Mouse (Mus musculus) intestine, embryonic 15.5 days (tissue): Measurements from ENCODE around the gene Hmcn2. TPM values are rescaled to one million over a fixed set of nuclear protein-coding genes. Genes with fewer than 3 reads are reported as not detected.

Experiments used
- ATAC-seq: fragments of 200-750 bp; cut with Nextera tagmentation; 2 replicates; pipeline ENCODE4 v1.8.0; 2017; ENCODE audit warnings: moderate TSS enrichment, moderate library complexity
- H3K27ac ChIP-seq: fragments of 300-500 bp; sonication (generic); 2 replicates; pipeline ENCODE4 v1.5.1; 2015; ENCODE audit warnings: mild to moderate bottlenecking, inconsistent platforms
- H3K27me3 ChIP-seq: fragments of 300-500 bp; sonication (generic); replicated peaks from 2 replicates; pipeline ENCODE4 v1.6.1; 2015; ENCODE audit warnings: inconsistent platforms
- H3K36me3 ChIP-seq: fragments of 300-500 bp; sonication (generic); 2 replicates; pipeline ENCODE4 v1.6.1; 2015; ENCODE audit warnings: inconsistent platforms
- H3K4me1 ChIP-seq: fragments of 300-500 bp; sonication (generic); replicated peaks from 2 replicates; pipeline ENCODE4 v1.6.1; 2015; ENCODE audit warnings: inconsistent platforms
- H3K4me2 ChIP-seq: fragments of 300-500 bp; sonication (generic); replicated peaks from 2 replicates; pipeline ENCODE4 v1.6.1; 2015; ENCODE audit warnings: mild to moderate bottlenecking, inconsistent platforms
- H3K4me3 ChIP-seq: fragments of 300-500 bp; sonication (generic); replicated peaks from 2 replicates; pipeline ENCODE4 v1.5.1; 2015; ENCODE audit warnings: inconsistent platforms
- H3K9ac ChIP-seq: fragments of 300-500 bp; sonication (generic); 2 replicates; pipeline ENCODE4 v1.6.1; 2015; ENCODE audit warnings: inconsistent platforms
- H3K9me3 ChIP-seq: fragments of 300-500 bp; sonication (generic); 2 replicates; pipeline ENCODE4 v1.6.1; 2016; ENCODE audit warnings: inconsistent platforms
- WGBS: fragments of 180-500 bp; shearing (Covaris S2); methylation state at CpG from one replicate; pipeline ENCODE4 v1.1.7; 2015; 5-methylcytosine and 5-hydroxymethylcytosine counted together
- polyA plus RNA-seq: library from polyadenylated mRNA; unstranded; fragments of >200 nt; fragmentation: Nextera tagmentation; extraction: Ambion mirVana; gene quantifications from 2 replicates; pipeline ENCODE4 v1.2.1, GENCODE M21; 2015

The Hmcn2 gene
- polyA plus RNA-seq, 1 experiment from 2014 or later, result 3.3 TPM

DNA sequence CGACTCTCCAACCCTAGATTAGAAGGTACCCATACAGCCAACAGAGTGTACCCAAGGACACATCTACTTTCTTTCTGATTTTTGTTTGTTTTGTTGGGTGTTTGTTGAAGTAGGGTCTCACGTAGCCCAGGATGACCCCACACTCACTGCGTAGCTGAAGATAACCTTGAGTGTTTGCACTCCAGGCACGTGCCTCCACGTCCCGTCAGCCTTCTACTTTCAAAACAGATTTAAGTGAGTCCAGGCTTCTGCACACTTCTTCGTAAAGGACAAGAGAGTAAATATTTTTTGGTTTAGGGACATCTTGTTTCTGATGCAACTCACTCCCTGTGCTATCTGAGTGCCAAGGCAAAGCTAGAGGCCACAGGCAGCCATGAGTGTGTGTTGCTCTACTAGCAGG, 149.0 kb downstream of the Hmcn2 start:
- H3K4me2 ChIP-seq, result no peak overlapping the region

DNA sequence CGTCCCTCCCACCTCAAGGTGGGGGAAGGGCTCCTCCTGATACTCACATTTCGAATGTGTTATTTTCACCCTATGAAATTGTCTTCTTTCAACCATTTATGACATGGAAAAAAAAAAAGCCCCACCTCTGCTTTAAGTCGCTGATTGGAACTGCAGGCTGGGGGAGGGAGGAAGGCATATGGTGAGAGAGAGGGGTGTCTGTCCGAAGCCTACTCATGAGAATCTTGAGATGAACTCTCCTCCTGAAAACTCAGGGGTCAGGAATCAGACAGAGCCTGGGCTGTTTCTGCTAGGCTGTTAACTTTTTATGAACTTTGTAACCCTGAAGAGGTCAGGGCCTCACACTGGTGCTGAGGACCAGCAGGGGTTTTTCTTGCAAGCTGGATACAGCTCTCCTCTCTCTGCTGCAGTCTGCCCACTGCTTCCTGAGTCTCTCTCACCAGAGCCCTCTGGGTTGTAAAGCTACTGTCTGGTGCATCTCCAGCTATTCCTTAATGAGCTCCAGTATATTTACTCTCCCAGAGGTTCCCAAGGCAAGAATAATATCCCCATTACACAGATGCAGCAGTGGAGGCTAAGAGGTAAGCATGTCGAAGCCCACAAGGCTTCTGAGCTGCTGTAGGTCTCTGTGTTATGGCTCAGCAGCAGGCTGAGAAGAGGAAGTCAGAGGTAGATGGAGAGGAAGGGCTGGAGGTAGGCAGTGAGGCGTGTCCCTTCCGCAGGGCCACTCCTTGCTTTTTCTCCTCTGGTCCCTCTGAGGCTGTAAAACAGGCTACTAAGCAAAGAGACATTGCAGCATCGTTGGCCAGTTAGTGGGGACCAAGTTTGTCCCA, 149.7 kb downstream of the Hmcn2 start:
- H3K9ac ChIP-seq, result no peak overlapping the region
- WGBS, result 31% methylated on average over 8 of the region's 8 CpGs
- peaks cover 24% of the 10 kb centered on the region for H3K4me1 ChIP-seq
- H3K27ac ChIP-seq, result peak overlapping the region; percentile 36; the same call in 1 of the 2 replicates
- H3K27me3 ChIP-seq, result no peaks in the 10 kb centered on the region
- no peak overlapping the region for H3K4me3 ChIP-seq
- H3K36me3 ChIP-seq, result no peaks in the 10 kb centered on the region
- peak; percentile 44 for ATAC-seq
- H3K4me2 ChIP-seq, result no peak overlapping the region
- no peaks in the 10 kb centered on the region for H3K9me3 ChIP-seq

More for the DNA sequence above, 149.0 kb downstream of the Hmcn2 start:
- no peak overlapping the region for H3K4me3 ChIP-seq
- H3K36me3 ChIP-seq, result no peaks in the 10 kb centered on the region
- H3K27ac ChIP-seq, result peak overlapping the region; percentile 36; the same call in 1 of the 2 replicates
- H3K4me1 ChIP-seq, result peaks cover 30% of the 10 kb centered on the region
- 73% methylated on average over 7 of the region's 7 CpGs for WGBS
- no peaks in the 10 kb centered on the region for H3K9me3 ChIP-seq
- no peaks in the 10 kb centered on the region for H3K27me3 ChIP-seq
- no peak overlapping the region for H3K9ac ChIP-seq
- ATAC-seq, result no peak

DNA sequence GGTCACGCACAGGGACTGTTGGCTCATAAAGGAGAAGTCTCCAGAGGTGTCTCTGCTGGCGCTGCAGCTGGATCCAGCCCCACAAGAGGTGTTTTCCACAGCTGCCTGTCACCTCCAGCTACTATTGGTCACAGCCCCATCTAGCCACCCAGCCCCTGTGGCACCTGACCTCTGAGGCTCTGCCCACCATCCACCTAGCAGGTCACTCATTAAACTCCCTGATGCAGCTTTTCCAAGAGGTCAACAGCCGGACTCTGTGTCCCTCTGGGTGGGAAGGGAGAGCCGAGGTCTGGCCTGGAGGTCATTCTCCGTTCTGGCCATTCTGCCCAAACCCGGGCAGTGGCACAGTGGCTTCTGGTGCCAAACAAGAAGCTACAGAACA, 150.3 kb downstream of the Hmcn2 start:
- no peak overlapping the region for H3K4me3 ChIP-seq
- 66% methylated on average over 6 of the region's 6 CpGs for WGBS
- no peak overlapping the region for H3K27ac ChIP-seq
- no peak overlapping the region for H3K9ac ChIP-seq
- no peak overlapping the region for H3K4me2 ChIP-seq
- no peaks in the 10 kb centered on the region for H3K9me3 ChIP-seq
- ATAC-seq, result no peak
- no peaks in the 10 kb centered on the region for H3K36me3 ChIP-seq
- H3K4me1 ChIP-seq, result peaks cover 25% of the 10 kb centered on the region
- H3K27me3 ChIP-seq, result no peaks in the 10 kb centered on the region; the same call in 1 of the 2 replicates

DNA sequence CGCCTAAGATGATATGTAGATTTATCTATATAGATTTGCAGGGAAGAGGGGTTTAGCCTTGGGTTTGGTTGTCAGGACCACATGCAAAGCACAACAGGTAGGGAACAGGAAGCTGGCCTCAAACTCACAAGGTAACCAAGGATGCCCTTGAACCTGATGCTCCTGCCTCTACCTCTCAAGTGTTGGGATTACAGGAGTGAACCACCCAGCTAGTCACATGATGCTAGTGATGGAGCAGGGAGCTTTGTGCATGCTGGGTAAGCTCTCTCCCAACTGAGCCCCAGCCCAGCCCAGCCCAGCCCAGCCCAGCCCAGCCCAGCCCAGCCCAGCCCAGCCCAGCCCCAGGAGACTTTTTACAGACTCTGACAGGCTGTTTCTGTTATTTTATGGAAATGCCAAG, 153.2 kb downstream of the Hmcn2 start:
- H3K27me3 ChIP-seq, result peaks cover 9% of the 10 kb centered on the region; the same call in 1 of the 2 replicates
- H3K4me1 ChIP-seq, result peaks cover 36% of the 10 kb centered on the region
- H3K27ac ChIP-seq, result no peak overlapping the region
- H3K9ac ChIP-seq, result no peak overlapping the region
- H3K4me3 ChIP-seq, result no peak overlapping the region
- H3K9me3 ChIP-seq, result no peaks in the 10 kb centered on the region
- WGBS, result 76% methylated on average over 1 of the region's 1 CpGs
- no peak overlapping the region for H3K4me2 ChIP-seq
- no peak for ATAC-seq
- H3K36me3 ChIP-seq, result no peaks in the 10 kb centered on the region

DNA sequence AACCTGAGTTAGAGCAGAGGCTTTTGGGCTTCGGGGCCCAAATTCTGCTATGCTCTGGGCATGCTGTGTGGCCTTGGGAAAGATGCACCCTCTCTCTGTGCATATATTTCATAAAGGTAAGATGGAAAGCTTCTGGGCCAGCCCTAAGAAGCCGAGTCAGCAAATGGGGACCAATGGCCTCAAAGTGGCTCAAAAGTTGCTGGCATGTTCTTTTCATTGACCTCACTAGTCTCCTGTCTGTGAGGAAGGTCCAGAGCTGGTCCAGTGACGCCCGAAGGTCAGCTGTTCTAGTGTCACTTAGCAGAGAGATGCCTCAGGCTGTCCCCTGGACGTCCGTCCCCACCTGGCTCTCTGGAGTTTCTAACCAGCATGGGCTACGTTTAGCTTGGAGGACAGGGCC, 154.6 kb downstream of the Hmcn2 start:
- H3K27me3 ChIP-seq, result peaks cover 9% of the 10 kb centered on the region; the same call in 1 of the 2 replicates
- H3K4me3 ChIP-seq, result no peak overlapping the region
- ATAC-seq, result no peak

DNA sequence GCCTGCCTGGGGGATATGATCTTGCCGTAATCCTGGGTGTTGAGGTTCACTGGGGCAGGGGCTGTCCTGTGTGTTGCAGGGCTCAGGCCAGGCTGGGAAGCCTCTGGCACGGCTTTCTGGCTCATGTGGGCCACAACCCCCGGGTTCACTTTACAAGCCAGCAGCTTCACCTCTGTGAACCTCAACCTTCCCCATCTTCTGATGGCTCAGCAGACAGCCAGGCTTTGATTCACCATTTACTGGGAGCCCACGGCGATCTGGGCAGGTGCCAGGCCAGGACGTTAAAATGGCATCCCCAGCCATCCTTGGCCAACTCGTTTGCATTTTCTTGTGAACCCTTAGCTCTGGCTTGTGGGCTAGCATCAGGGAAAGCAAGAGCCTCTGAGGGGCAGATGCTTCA, 155.3 kb downstream of the Hmcn2 start:
- 36% methylated on average over 7 of the region's 7 CpGs for WGBS
- Histone ChIP-seq H3K9ac (peak overlapping the region; percentile 60; the same call in 1 of the 2 replicates), H3K27ac (no peak overlapping the region)

More for the DNA sequence above, 154.6 kb downstream of the Hmcn2 start:
- H3K9ac ChIP-seq, result no peak overlapping the region
- no peaks in the 10 kb centered on the region for H3K9me3 ChIP-seq
- H3K4me1 ChIP-seq, result peaks cover 32% of the 10 kb centered on the region
- H3K27ac ChIP-seq, result no peak overlapping the region
- WGBS, result 85% methylated on average over 7 of the region's 7 CpGs
- no peaks in the 10 kb centered on the region for H3K36me3 ChIP-seq
- H3K4me2 ChIP-seq, result no peak overlapping the region

DNA sequence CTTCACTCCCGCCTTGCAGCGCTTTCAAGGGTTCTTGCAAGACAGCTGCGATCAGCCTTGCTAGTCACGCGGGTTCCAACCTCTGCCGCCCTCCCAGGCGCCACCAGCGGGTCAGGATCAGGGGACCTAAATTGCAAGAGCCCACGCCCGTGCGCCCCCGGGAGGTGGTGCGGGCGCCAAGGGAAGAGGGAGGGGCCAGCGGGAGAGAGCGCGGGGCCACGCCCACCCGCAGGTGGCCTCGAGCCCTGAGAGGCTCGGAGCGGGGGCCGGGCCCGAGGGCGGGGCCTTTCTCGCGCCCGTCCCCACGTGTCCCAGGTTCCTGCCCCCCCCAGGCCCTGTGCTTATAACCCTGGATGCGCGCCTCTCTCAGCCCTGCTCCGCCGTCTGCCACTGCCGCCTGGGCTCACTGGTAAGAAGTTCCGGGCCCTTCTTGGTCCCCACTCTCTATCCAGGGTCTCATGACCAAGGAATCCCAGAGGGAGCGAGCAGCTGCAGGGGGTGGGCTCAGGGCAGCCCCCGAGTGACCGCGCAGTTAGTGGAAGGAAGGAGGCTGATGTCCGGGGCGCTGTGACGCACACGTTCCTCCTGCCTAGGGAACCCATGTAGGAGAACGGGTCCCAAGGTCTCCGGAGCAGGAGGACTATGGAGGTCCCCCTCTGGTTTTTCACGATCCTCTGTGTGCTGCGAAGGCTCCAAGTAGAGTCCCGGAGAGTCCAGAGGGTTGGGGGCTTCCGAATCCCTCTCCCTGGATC, 155.9 kb downstream of the Hmcn2 start, which contains the start of gene Ass1:
Gene Ass1 (plus strand): TSS at position 277 of the 752 bp plus-strand sequence.
- Histone ChIP-seq H3K4me1 (peaks cover 25% of the 10 kb centered on the region), H3K27ac (peak within 1 kb of the TSS; percentile 58), H3K4me3 (peak within 1 kb of the TSS; percentile 53), H3K36me3 (no peaks in the 10 kb centered on the region), H3K27me3 (peaks cover 9% of the 10 kb centered on the region; the same call in 1 of the 2 replicates), H3K4me2 (peak within 1 kb of the TSS; percentile 97), H3K9ac (peak within 1 kb of the TSS; percentile 60), H3K9me3 (no peaks in the 10 kb centered on the region)
- peak; percentile 94 for ATAC-seq
- under 1% methylated on average over 49 of the region's 49 CpGs for WGBS

More for the DNA sequence above, 155.3 kb downstream of the Hmcn2 start:
- Histone ChIP-seq H3K9me3 (no peaks in the 10 kb centered on the region), H3K4me3 (peak overlapping the region; percentile 53), H3K4me1 (peaks cover 27% of the 10 kb centered on the region), H3K27me3 (peaks cover 9% of the 10 kb centered on the region; the same call in 1 of the 2 replicates), H3K36me3 (no peaks in the 10 kb centered on the region), H3K4me2 (peak overlapping the region; percentile 97)
- ATAC-seq, result no peak

DNA sequence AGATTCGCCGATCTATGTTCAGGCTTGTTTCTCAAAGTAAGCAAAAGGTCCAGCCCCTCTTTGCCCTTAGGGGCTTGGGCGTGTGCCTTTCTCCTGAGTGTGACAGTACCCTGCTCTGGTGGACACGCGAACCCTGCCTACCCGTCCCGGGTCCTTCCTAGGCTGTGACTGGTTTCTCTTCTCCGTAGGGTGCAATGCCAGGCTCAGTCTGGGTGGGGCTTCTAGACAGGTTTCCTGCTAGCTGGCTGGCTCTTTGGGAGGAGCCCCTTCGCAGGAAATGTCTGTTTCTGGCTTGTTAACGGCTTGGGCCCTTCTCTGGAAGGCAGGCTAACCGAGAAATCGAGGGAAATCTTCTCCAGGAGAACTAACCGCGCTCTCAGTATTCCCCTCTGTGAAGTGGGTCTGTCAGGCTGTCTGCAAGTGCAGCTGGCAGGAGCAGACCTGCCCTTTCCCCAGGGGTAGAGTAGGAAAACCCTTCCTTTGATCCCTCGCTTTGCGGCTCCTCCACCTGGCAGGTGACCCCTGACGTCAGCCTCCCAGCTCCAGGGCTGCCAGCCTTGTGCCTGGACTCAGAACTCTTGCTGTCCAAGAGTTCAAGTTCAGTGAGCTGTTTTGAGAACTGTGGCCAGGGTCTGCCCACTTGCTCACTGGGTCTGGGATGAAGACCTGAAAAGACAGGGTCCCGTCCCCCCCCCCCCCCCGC, 156.6 kb downstream of the Hmcn2 start:
- 8% methylated on average over 19 of the region's 19 CpGs for WGBS

DNA sequence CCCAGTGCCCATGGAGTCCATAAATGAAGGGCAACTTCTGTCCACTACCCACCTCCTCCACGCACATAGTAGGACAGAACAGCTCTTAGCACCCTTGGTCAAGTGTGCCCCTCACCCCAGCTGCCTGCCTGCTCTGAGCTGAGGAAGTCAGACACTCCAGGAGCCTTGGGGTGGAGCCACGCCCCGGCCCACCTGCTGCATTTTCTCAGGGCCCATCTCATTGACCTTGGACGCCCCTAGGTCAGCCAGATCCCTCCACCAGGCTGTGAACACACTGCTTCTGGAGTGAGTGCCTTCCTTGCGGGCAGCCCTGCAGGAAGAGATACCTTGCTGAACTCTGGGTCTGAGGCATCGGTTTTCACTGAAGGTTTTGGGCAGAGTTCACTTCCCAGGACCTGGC, 157.4 kb downstream of the Hmcn2 start:
- Histone ChIP-seq H3K9me3 (no peaks in the 10 kb centered on the region), H3K9ac (no peak overlapping the region), H3K4me1 (peaks cover 28% of the 10 kb centered on the region), H3K27ac (no peak overlapping the region), H3K4me3 (no peak overlapping the region), H3K36me3 (no peaks in the 10 kb centered on the region), H3K4me2 (peak overlapping the region; percentile 97), H3K27me3 (peaks cover 9% of the 10 kb centered on the region; the same call in 1 of the 2 replicates)
- no peak for ATAC-seq
- WGBS, result 44% methylated on average over 6 of the region's 6 CpGs

More for the DNA sequence above, 156.6 kb downstream of the Hmcn2 start:
- Histone ChIP-seq H3K27me3 (peaks cover 9% of the 10 kb centered on the region; the same call in 1 of the 2 replicates), H3K4me3 (peak overlapping the region; percentile 53), H3K36me3 (no peaks in the 10 kb centered on the region), H3K4me2 (peak overlapping the region; percentile 97), H3K4me1 (peaks cover 25% of the 10 kb centered on the region), H3K9ac (peak overlapping the region; percentile 60), H3K9me3 (no peaks in the 10 kb centered on the region), H3K27ac (peak overlapping the region; percentile 58; the same call in 1 of the 2 replicates)
- ATAC-seq, result peak; percentile 54

DNA sequence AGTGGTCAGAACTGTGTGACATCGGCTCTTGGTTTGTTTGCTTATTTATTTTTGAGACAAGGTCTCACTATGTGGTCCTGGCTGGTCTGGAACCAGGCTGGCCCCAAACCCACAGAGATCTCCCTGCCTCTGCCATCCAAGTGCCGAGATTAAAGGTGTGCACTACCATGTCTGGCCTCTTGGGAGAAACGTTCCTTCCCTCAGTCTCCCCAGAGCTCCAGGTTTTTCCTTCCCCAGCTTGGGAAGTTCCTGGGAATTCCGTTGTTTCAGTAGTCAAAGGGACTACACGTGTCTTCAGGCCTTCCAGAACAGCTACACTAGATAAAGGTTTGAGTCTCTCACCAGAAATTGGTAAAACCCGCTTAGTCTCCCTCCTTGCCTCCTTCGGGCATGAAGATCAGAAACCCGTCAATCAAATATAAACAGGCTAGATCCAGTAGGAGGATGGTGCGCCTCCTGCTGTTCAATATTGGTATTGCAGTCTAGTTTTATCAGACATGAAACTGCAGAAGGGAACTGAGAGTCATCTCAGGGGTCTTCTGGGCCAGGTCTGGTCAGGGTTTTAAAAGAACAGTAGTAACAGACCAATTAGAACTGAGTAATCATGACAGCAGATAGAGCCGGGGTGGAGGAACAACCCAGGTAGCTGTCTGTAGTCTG, 158.3 kb downstream of the Hmcn2 start:
- Histone ChIP-seq H3K9me3 (no peaks in the 10 kb centered on the region), H3K4me3 (no peak overlapping the region), H3K27me3 (peaks cover 9% of the 10 kb centered on the region; the same call in 1 of the 2 replicates), H3K36me3 (no peaks in the 10 kb centered on the region), H3K4me2 (no peak overlapping the region), H3K27ac (no peak overlapping the region), H3K4me1 (peaks cover 28% of the 10 kb centered on the region), H3K9ac (no peak overlapping the region)
- no peak for ATAC-seq
- 46% methylated on average over 10 of the region's 10 CpGs for WGBS

DNA sequence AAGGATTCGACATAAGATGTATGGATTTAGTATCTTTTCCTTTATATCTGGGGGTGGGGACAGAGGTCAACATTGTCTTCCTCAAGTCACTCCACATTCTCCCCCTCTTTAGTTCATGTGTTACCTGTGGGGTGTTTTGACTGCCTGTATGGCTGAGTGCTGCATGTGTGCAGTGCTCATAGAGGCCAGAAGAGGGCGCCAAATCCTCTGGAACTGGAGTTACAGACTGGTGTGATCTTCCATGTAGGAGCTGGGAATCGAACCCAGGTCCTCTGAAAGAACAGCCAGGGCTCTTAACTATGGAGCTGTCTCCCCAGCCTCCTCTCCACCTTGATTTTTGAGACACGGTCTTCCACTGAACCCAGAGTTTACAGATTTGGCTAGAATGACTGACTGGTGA, 159.7 kb downstream of the Hmcn2 start:
- peaks cover 28% of the 10 kb centered on the region for H3K4me1 ChIP-seq

More for the DNA sequence above, 159.7 kb downstream of the Hmcn2 start:
- no peak overlapping the region for H3K9ac ChIP-seq
- H3K4me3 ChIP-seq, result no peak overlapping the region
- 67% methylated on average over 4 of the region's 4 CpGs for WGBS
- peaks cover 9% of the 10 kb centered on the region; the same call in 1 of the 2 replicates for H3K27me3 ChIP-seq
- no peaks in the 10 kb centered on the region for H3K9me3 ChIP-seq
- no peak overlapping the region for H3K27ac ChIP-seq
- ATAC-seq, result no peak
- H3K4me2 ChIP-seq, result no peak overlapping the region
- H3K36me3 ChIP-seq, result no peaks in the 10 kb centered on the region
